Mouse (Mus musculus): ENCODE data around the gene Ptprm.
A peak's percentile ranks its signal among the peaks of the same experiment; 100 is the strongest.

Gene Ptprm

GRCm38 (mm10) chr17:67136421-67136820, 217.8 kb downstream of the Ptprm start:
- no peak for DNase-seq (ENCODE audit: low spot score)

- DNase-seq (ENCODE audit: low spot score): no peak
These were observed 220.0 kb downstream of the Ptprm start for GRCm38 (mm10) chr17:67134235-67134634.

- peak; percentile 53 for DNase-seq (ENCODE audit: low spot score)
These were observed 220.7 kb downstream of the Ptprm start for GRCm38 (mm10) chr17:67133440-67134103.

- DNase-seq (ENCODE audit: low spot score): no peak
These were observed 221.2 kb downstream of the Ptprm start for GRCm38 (mm10) chr17:67133026-67133425.

GRCm38 (mm10) chr17:67127530-67127929, 226.7 kb downstream of the Ptprm start:
- DNase-seq (ENCODE audit: low spot score): peak; percentile 48

GRCm38 (mm10) chr17:67125596-67125995, 228.7 kb downstream of the Ptprm start:
- no peak for DNase-seq (ENCODE audit: low spot score)

GRCm38 (mm10) chr17:67124294-67124693, 230.0 kb downstream of the Ptprm start:
- DNase-seq (ENCODE audit: low spot score): no peak

- DNase-seq (ENCODE audit: low spot score): no peak
These were observed 230.5 kb downstream of the Ptprm start for GRCm38 (mm10) chr17:67123722-67124121.

- no peak for DNase-seq (ENCODE audit: low spot score)
These were observed 233.4 kb downstream of the Ptprm start for GRCm38 (mm10) chr17:67120863-67121262.

GRCm38 (mm10) chr17:67118676-67119340, 235.4 kb downstream of the Ptprm start:
- DNase-seq (ENCODE audit: low spot score): no peak

GRCm38 (mm10) chr17:67114842-67115241, 239.4 kb downstream of the Ptprm start:
- no peak for DNase-seq (ENCODE audit: low spot score)

- no peak for DNase-seq (ENCODE audit: low spot score)
These were observed 241.6 kb downstream of the Ptprm start for GRCm38 (mm10) chr17:67112679-67113078.

GRCm38 (mm10) chr17:67106176-67106575, 248.1 kb downstream of the Ptprm start:
- DNase-seq (ENCODE audit: low spot score): no peak

- DNase-seq (ENCODE audit: low spot score): no peak
These were observed 252.2 kb downstream of the Ptprm start for GRCm38 (mm10) chr17:67102051-67102450.

GRCm38 (mm10) chr17:67090997-67091396, 263.3 kb downstream of the Ptprm start:
- DNase-seq (ENCODE audit: low spot score): no peak

- DNase-seq (ENCODE audit: low spot score): no peak
These were observed 264.1 kb downstream of the Ptprm start for GRCm38 (mm10) chr17:67090153-67090552.

GRCm38 (mm10) chr17:67089611-67090010, 264.6 kb downstream of the Ptprm start:
- DNase-seq (ENCODE audit: low spot score): no peak

- no peak for DNase-seq (ENCODE audit: low spot score)
These were observed 266.7 kb downstream of the Ptprm start for GRCm38 (mm10) chr17:67087585-67087984.

- no peak for DNase-seq (ENCODE audit: low spot score)
These were observed 267.4 kb downstream of the Ptprm start for GRCm38 (mm10) chr17:67086811-67087210.

GRCm38 (mm10) chr17:67084501-67084900, 269.8 kb downstream of the Ptprm start:
- no peak for DNase-seq (ENCODE audit: low spot score)

- DNase-seq (ENCODE audit: low spot score): no peak
These were observed 270.2 kb downstream of the Ptprm start for GRCm38 (mm10) chr17:67084093-67084492.

GRCm38 (mm10) chr17:67079570-67079969, 274.7 kb downstream of the Ptprm start:
- no peak for DNase-seq (ENCODE audit: low spot score)

- no peak for DNase-seq (ENCODE audit: low spot score)
These were observed 280.7 kb downstream of the Ptprm start for GRCm38 (mm10) chr17:67073580-67073979.

- DNase-seq (ENCODE audit: low spot score): no peak
These were observed 281.1 kb downstream of the Ptprm start for GRCm38 (mm10) chr17:67073139-67073538.

Measured in layer of hippocampus, adult 11-12 months (tissue).